Mouse (Mus musculus) heart, embryonic 11.5 days (tissue): ENCODE results near the gene Lhx6. TPM values are rescaled to one million over a fixed set of nuclear protein-coding genes. Genes with fewer than 3 reads are reported as not detected.

Source experiments
- ATAC-seq: fragments of 200-750 bp; cut with Nextera tagmentation; replicated peaks from 2 replicates; pipeline ENCODE4 v1.8.0; 2017; ENCODE audit warnings: moderate library complexity; ENCODE audit not compliant: insufficient number of reproducible peaks, low FRiP score, low TSS enrichment
- H3K27ac ChIP-seq: fragments of 300-500 bp; sonication (generic); 2 replicates; pipeline ENCODE4 v1.5.1; 2014; ENCODE audit warnings: mild to moderate bottlenecking, low read depth, low read length
- H3K27me3 ChIP-seq: fragments of 300-500 bp; sonication (generic); 2 replicates; pipeline ENCODE4 v1.6.1; 2014; ENCODE audit warnings: mild to moderate bottlenecking, low read length, mixed read lengths; ENCODE audit not compliant: control insufficient read depth, insufficient read depth
- H3K36me3 ChIP-seq: fragments of 300-500 bp; sonication (generic); 2 replicates; pipeline ENCODE4 v1.6.1; 2014; ENCODE audit warnings: mild to moderate bottlenecking, low read length, moderate library complexity, mixed read lengths; ENCODE audit not compliant: control insufficient read depth, insufficient read depth
- H3K4me1 ChIP-seq: fragments of 300-500 bp; sonication (generic); 2 replicates; pipeline ENCODE4 v1.6.1; 2014; ENCODE audit warnings: low read length; ENCODE audit not compliant: control insufficient read depth, insufficient read depth
- H3K4me2 ChIP-seq: fragments of 300-500 bp; sonication (generic); 2 replicates; pipeline ENCODE4 v1.6.1; 2014; ENCODE audit warnings: mild to moderate bottlenecking, moderate library complexity
- H3K4me3 ChIP-seq: fragments of 300-500 bp; sonication (generic); 2 replicates; pipeline ENCODE4 v1.5.1; 2014; ENCODE audit warnings: low read depth, low read length
- H3K9ac ChIP-seq: fragments of 300-500 bp; sonication (generic); 2 replicates; pipeline ENCODE4 v1.6.1; 2014; ENCODE audit warnings: mild to moderate bottlenecking, low read depth, low read length, moderate library complexity
- H3K9me3 ChIP-seq: fragments of 300-500 bp; sonication (generic); replicated peaks from 2 replicates; pipeline ENCODE4 v1.6.1; 2016; ENCODE audit warnings: low read length; ENCODE audit not compliant: control insufficient read depth
- whole genome bisulfite sequencing: fragments of 180-500 bp; shearing (Covaris S2); extraction: QIAGEN DNeasy Blood & Tissue Kit; methylation state at CpG from one replicate; pipeline ENCODE4 v1.1.7; 2014; ENCODE audit not compliant: insufficient replicate concordance; 5-methylcytosine and 5-hydroxymethylcytosine counted together
- polyA plus RNA-seq: library from polyadenylated mRNA; unstranded; fragments of >200 nt; fragmentation: Nextera tagmentation; extraction: Ambion mirVana; gene quantifications from 2 replicates; pipeline ENCODE4 v1.2.1, GENCODE M21; 2014

Gene Lhx6
- polyA plus RNA-seq, 1 experiment from 2014 or later: 0.87 TPM

- Histone ChIP-seq H3K4me3 (no peak overlapping the region), H3K4me2 (no peak overlapping the region), H3K27me3 (no peaks in the 10 kb centered on the region), H3K27ac (no peak overlapping the region), H3K36me3 (peaks cover 16% of the 10 kb centered on the region), H3K4me1 (peaks cover 11% of the 10 kb centered on the region; the same call in 1 of the 2 replicates), H3K9me3 (0 out of 2 replicates have a peak, but pooled peaks cover 5% of the 10 kb centered on the region), H3K9ac (no peak overlapping the region)
- WGBS: 60% methylated on average over 11 of the region's 11 CpGs
- no peak for ATAC-seq
These were observed 69.7 kb downstream of the Lhx6 start for GRCm38 (mm10) chr2:36035413-36036081.

DNA sequence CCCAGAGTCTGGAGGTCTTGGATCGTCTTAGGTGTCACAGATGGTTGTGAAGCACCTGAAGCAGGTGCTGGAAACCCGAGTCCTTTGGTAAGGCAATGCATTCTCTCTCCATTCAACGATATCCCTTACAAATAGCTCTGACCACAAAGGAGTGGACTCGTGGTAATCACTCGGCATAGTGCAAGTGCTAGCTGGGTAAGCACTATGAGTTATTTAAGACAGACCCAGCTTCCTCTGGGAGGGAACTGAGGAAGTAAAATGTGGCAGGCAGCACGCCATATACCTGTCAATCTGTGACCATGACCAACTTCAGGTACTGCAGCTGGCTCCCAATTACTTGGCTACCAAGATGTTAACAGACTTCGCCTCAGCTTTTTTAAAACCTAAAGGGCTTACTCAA lies 70.3 kb downstream of the Lhx6 start:
- H3K4me2 ChIP-seq: no peak overlapping the region
- 0 out of 2 replicates have a peak, but pooled peaks cover 5% of the 10 kb centered on the region for H3K9me3 ChIP-seq
- no peaks in the 10 kb centered on the region for H3K27me3 ChIP-seq
- 90% methylated on average over 7 of the region's 7 CpGs for WGBS
- no peak overlapping the region for H3K4me3 ChIP-seq
- H3K4me1 ChIP-seq: peaks cover 9% of the 10 kb centered on the region; the same call in 1 of the 2 replicates
- H3K36me3 ChIP-seq: peaks cover 16% of the 10 kb centered on the region
- H3K9ac ChIP-seq: no peak overlapping the region
- no peak for ATAC-seq
- H3K27ac ChIP-seq: no peak overlapping the region

DNA sequence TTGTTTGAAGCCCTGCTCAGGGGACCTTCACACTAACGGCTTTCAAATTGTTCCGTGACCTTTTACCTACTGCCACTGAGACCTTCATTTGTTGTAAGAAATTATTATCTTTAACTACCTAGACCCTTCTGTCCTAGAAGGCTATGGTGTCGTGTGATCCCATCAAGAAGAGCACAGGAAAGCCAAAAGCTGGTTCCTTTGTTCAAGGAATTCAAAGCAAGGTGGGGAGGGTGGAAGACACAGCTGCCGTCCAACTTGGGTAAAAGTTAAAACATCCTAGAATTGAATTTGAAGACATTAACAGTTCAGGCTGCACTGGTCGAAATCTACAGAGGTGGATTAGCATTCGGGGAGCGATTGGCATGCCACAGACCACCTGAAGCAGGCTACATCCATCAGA lies 71.2 kb downstream of the Lhx6 start:
- no peak overlapping the region for H3K4me3 ChIP-seq
- H3K27ac ChIP-seq: no peak overlapping the region
- WGBS: 70% methylated on average over 7 of the region's 7 CpGs
- H3K9ac ChIP-seq: no peak overlapping the region
- ATAC-seq: no peak
- no peaks in the 10 kb centered on the region for H3K27me3 ChIP-seq
- peaks cover 16% of the 10 kb centered on the region for H3K36me3 ChIP-seq
- H3K4me2 ChIP-seq: no peak overlapping the region
- no peaks in the 10 kb centered on the region for H3K4me1 ChIP-seq
- H3K9me3 ChIP-seq: 0 out of 2 replicates have a peak, but pooled peaks cover 5% of the 10 kb centered on the region

DNA sequence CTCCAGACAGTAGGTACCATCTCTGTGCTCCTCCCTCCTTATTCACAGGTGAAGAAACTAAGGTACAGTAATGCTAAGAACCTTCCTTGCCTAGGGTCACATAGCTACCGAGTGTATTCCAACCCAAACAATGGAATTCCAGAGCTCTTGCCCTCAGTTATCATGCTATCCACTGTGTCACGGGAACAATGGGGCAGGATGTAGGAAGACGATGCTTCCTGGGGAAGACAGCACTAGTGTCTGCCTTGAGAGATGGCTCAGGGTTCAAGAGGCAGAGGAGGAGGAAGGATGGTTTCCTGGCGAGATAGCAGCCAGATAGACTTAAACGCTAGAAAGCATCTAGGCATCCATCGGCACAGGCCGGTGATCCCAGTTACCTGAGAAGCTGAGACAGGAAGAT lies 72.3 kb downstream of the Lhx6 start:
- no peaks in the 10 kb centered on the region for H3K4me1 ChIP-seq
- no peaks in the 10 kb centered on the region for H3K27me3 ChIP-seq
- no peak overlapping the region for H3K9ac ChIP-seq
- peaks cover 13% of the 10 kb centered on the region for H3K36me3 ChIP-seq
- 0 out of 2 replicates have a peak, but pooled peaks cover 5% of the 10 kb centered on the region for H3K9me3 ChIP-seq
- no peak for ATAC-seq
- H3K4me3 ChIP-seq: no peak overlapping the region
- no peak overlapping the region for H3K27ac ChIP-seq
- no peak overlapping the region for H3K4me2 ChIP-seq
- WGBS: 64% methylated on average over 7 of the region's 7 CpGs

Other genes with a start within 250 kb of the Lhx6 start
- 0.34 and 0.79 TPM in 2 replicates for gene Ttll11, start 125.5 kb downstream of the Lhx6 start, polyA plus RNA-seq
- gene Ndufa8, start 56.0 kb downstream of the Lhx6 start, polyA plus RNA-seq: 367 and 380 TPM in 2 replicates
- 0.23 TPM in 1 of 2 replicates, not detected in the other for gene Morn5, start 56.0 kb downstream of the Lhx6 start, polyA plus RNA-seq
- 35.3 and 37.2 TPM in 2 replicates for gene Mrrf, start 31.0 kb upstream of the Lhx6 start, polyA plus RNA-seq
- 53.7 and 62.8 TPM in 2 replicates for gene Rbm18, start 31.4 kb upstream of the Lhx6 start, polyA plus RNA-seq
- 19.4 TPM in 2 replicates for gene Ptgs1, start 125.0 kb upstream of the Lhx6 start, polyA plus RNA-seq